Mouse (Mus musculus) effector memory CD4-positive, alpha-beta T cell, adult 7 months (primary cell): Measurements from ENCODE around the gene Tmem29. TPM values are rescaled to one million over a fixed set of nuclear protein-coding genes. Genes with fewer than 3 reads are reported as not detected.

ENCODE experiments used
- polyA plus RNA-seq: library from polyadenylated mRNA; unstranded; fragments of 100-300 nt; shearing (Covaris generic); gene quantifications from one replicate; pipeline ENCODE4 v1.2.1, GENCODE M21; 2017

The Tmem29 gene
- 16.5 TPM for polyA plus RNA-seq

GRCm38 (mm10) chrX:150458766-150459350, at the start of gene Tmem29:
Tmem29 (minus strand) TSS chrX:150459154.

Other genes starting within 250 kb of the Tmem29 start
- 0.44 TPM for gene Alas2, start 88.2 kb upstream of the Tmem29 start, polyA plus RNA-seq
- gene Pfkfb1, start 129.1 kb upstream of the Tmem29 start, polyA plus RNA-seq: 5.2 TPM
- gene Apex2, start 130.7 kb upstream of the Tmem29 start, polyA plus RNA-seq: 16.0 TPM
- gene Tro, start 198.4 kb upstream of the Tmem29 start, polyA plus RNA-seq: 0.15 TPM